In genomic region chr8:69808094-69808863, GRCm38 (mm10) we compare ENCODE assay signal across 8 mouse cellular contexts. TPM values are rescaled to one million over a fixed set of nuclear protein-coding genes. Genes with fewer than 3 reads are reported as not detected.
DNase-seq lines count a peak whose midpoint lies in the region; ATAC-seq and TF ChIP-seq lines count a peak whose summit lies in the region.

Gene Gmip, plus strand, starts transcription at chr8:69808679.

- H3K9ac ChIP-seq in ES-Bruce4 (ENCODE audit: low read depth, poor library complexity, severe bottlenecking), result peak within 1 kb of the TSS; percentile 73
- peak within 1 kb of the TSS; percentile 87 for H3K9ac ChIP-seq in forebrain, postnatal 0 days
- peak within 1 kb of the TSS; percentile 57 for H3K9ac ChIP-seq in hindbrain, embryonic 11.5 days (ENCODE audit: low read depth, low read length)

- DNase-seq in adrenal gland, postnatal 4 days (ENCODE audit: low spot score in 2 of 2), result peak; percentile 37 to 69
- peak; percentile 73 for DNase-seq in forebrain, postnatal 0 days
- DNase-seq in hindbrain, embryonic 11.5 days (ENCODE audit: low spot score), result peak; percentile 84
- peak; percentile 39 to 55 for DNase-seq in layer of hippocampus, postnatal 14 days (ENCODE audit: low spot score in 2 of 2)
- DNase-seq in lung, postnatal 36 days, result peak; percentile 93
- DNase-seq in retina, postnatal 7 days (ENCODE audit: low read depth, low spot score), result peak; percentile 14
- DNase-seq in urinary bladder, postnatal 14 days (ENCODE audit: low spot score), result peak; percentile 83

- TF ChIP-seq CTCF in ES-Bruce4 (IDR thresholded peaks at IDR 0.05; ENCODE audit: low read depth, low read length), result no peak
- TF ChIP-seq CTCF in forebrain, postnatal 0 days (IDR thresholded peaks at IDR 0.05; ENCODE audit: low read depth), result no peak

- H3K9me3 ChIP-seq in ES-Bruce4 (replicated peaks; ENCODE audit: control insufficient read depth, insufficient read depth, low read length, poor library complexity, severe bottlenecking), result no peaks in the 10 kb centered on the region
- no peaks in the 10 kb centered on the region for H3K9me3 ChIP-seq in forebrain, postnatal 0 days (ENCODE audit: low read length)
- H3K9me3 ChIP-seq in hindbrain, embryonic 11.5 days (ENCODE audit: control insufficient read depth, low read length), result no peaks in the 10 kb centered on the region

- H3K4me3 ChIP-seq in ES-Bruce4 (ENCODE audit: low read depth, low read length), result peak within 1 kb of the TSS; percentile 59
- peak within 1 kb of the TSS; percentile 65 for H3K4me3 ChIP-seq in forebrain, postnatal 0 days (ENCODE audit: low read depth, low read length)
- peak within 1 kb of the TSS; percentile 55 for H3K4me3 ChIP-seq in hindbrain, embryonic 11.5 days (ENCODE audit: low read depth, low read length)

- no peaks in the 10 kb centered on the region for H3K27me3 ChIP-seq in ES-Bruce4 (ENCODE audit: control insufficient read depth, insufficient read depth, low read length, poor library complexity, severe bottlenecking)
- no peaks in the 10 kb centered on the region for H3K27me3 ChIP-seq in forebrain, postnatal 0 days (ENCODE audit: insufficient read depth, low read length)
- no peaks in the 10 kb centered on the region for H3K27me3 ChIP-seq in hindbrain, embryonic 11.5 days (ENCODE audit: control insufficient read depth, insufficient read depth, low read length)

- H3K4me2 ChIP-seq in forebrain, postnatal 0 days (ENCODE audit: low read depth), result peak within 1 kb of the TSS; percentile 75
- H3K4me2 ChIP-seq in hindbrain, embryonic 11.5 days (replicated peaks; ENCODE audit: low read depth, low read length), result peak within 1 kb of the TSS; percentile 72

- no peaks in the 10 kb centered on the region for H3K4me1 ChIP-seq in ES-Bruce4 (ENCODE audit: control insufficient read depth, insufficient read depth, low read length)
- 0 out of 2 replicates have a peak, but pooled peaks cover 6% of the 10 kb centered on the region for H3K4me1 ChIP-seq in forebrain, postnatal 0 days (ENCODE audit: insufficient read depth)
- H3K4me1 ChIP-seq in hindbrain, embryonic 11.5 days (replicated peaks; ENCODE audit: control insufficient read depth, insufficient read depth, low read length), result no peaks in the 10 kb centered on the region

- no peak for TF ChIP-seq EP300 in ES-Bruce4 (IDR thresholded peaks at IDR 0.05; ENCODE audit: insufficient read depth, low read depth, low read length)

- WGBS in forebrain, postnatal 0 days, result 8% methylated on average over 24 of the region's 28 CpGs
- WGBS in hindbrain, embryonic 11.5 days, result 8% methylated on average over 25 of the region's 28 CpGs

- H3K36me3 ChIP-seq in ES-Bruce4 (ENCODE audit: control insufficient read depth, insufficient read depth, low read length, poor library complexity, severe bottlenecking), result peaks cover 48% of the 10 kb centered on the region
- peaks cover 61% of the 10 kb centered on the region for H3K36me3 ChIP-seq in forebrain, postnatal 0 days (ENCODE audit: insufficient read depth)
- H3K36me3 ChIP-seq in hindbrain, embryonic 11.5 days (ENCODE audit: control insufficient read depth, insufficient read depth, low read length), result peaks cover 23% of the 10 kb centered on the region

- H3K27ac ChIP-seq in ES-Bruce4 (ENCODE audit: insufficient read depth, low read length), result peak within 1 kb of the TSS; percentile 8; the same call in 1 of the 2 replicates
- peak within 1 kb of the TSS; percentile 79 for H3K27ac ChIP-seq in forebrain, postnatal 0 days (ENCODE audit: low read depth, low read length)
- peak within 1 kb of the TSS; percentile 47 for H3K27ac ChIP-seq in hindbrain, embryonic 11.5 days (ENCODE audit: low read depth, low read length)

- ATAC-seq in forebrain, postnatal 0 days, result peak; percentile 72
- peak; percentile 83 for ATAC-seq in hindbrain, embryonic 11.5 days (ENCODE audit: low FRiP score)

- TF ChIP-seq POLR2A in ES-Bruce4 (IDR thresholded peaks at IDR 0.05; ENCODE audit: insufficient read depth, low read length), result no peak

RNA-seq across cellular contexts. Expression of gene Gmip, which starts in this region (rescaled TPM):
- 11.6 and 12.6 TPM in 2 replicates for polyA plus RNA-seq in ES-Bruce4 (2011; ENCODE audit: insufficient read depth, insufficient read length, low read depth, missing spikeins)
- 10 to 100 TPM; 21.1 to 24.6 TPM for total RNA-seq in adrenal gland, postnatal 4 days (2021)
- 47.4 and 47.6 TPM in 2 replicates for total RNA-seq in forebrain, postnatal 0 days (2014; rRNA removed)
- polyA plus RNA-seq in forebrain, postnatal 0 days (2015; fragmentation: Nextera tagmentation; extraction: Ambion mirVana), result 33.2 and 35.0 TPM in 2 replicates
- polyA plus RNA-seq in hindbrain, embryonic 11.5 days (2014; fragmentation: Nextera tagmentation; extraction: Ambion mirVana), result 9.0 and 9.4 TPM in 2 replicates
- total RNA-seq in layer of hippocampus, postnatal 14 days (2021), result 10 to 100 TPM; 19.2 to 20.5 TPM

Comparison
In these comparisons a context has a peak if more than half of its experiments do, and no peak if none do; other contexts are left out.
1. Peak in every context shown above with its lines: DNase-seq, ATAC-seq, H3K4me3 ChIP-seq and H3K27ac ChIP-seq.
2. H3K27ac ChIP-seq: peak in every context shown above with its lines; median percentile 79 in forebrain, postnatal 0 days; 47 in hindbrain, embryonic 11.5 days; 8 in ES-Bruce4.
3. DNase-seq: peak in every context shown above with its lines; median percentile 93 in lung, postnatal 36 days; 84 in hindbrain, embryonic 11.5 days; 83 in urinary bladder, postnatal 14 days; 73 in forebrain, postnatal 0 days; 53 in adrenal gland, postnatal 4 days; 47 in layer of hippocampus, postnatal 14 days; 14 in retina, postnatal 7 days.